Mouse (Mus musculus): Measurements from ENCODE around the gene Ppox. TPM values are rescaled to one million over a fixed set of nuclear protein-coding genes. Genes with fewer than 3 reads are reported as not detected.

The Ppox gene
- polyA plus RNA-seq, 1 experiment from 2014 or later: 51.8 TPM

- Histone ChIP-seq H3K4me3 (replicated peaks) (peak overlapping the region; percentile 17; the same call in 1 of the 2 replicates), H3K4me2 (no peak overlapping the region), H3K9me3 (no peaks in the 10 kb centered on the region), H3K27ac (no peak overlapping the region), H3K9ac (no peak overlapping the region), H3K36me3 (peaks cover 39% of the 10 kb centered on the region), H3K4me1 (no peaks in the 10 kb centered on the region), H3K27me3 (replicated peaks) (no peaks in the 10 kb centered on the region)
- 75% methylated on average over 12 of the region's 12 CpGs for WGBS
- no peak; the same call in 1 of the 2 replicates for ATAC-seq (ENCODE audit: insufficient read depth, low FRiP score, low read depth)
These were observed 47.9 kb downstream of the Ppox start for GRCm38 (mm10) chr1:171232800-171233730.

- H3K4me3 ChIP-seq (replicated peaks): no peak overlapping the region
- 82% methylated on average over 5 of the region's 5 CpGs for whole genome bisulfite sequencing
- H3K27ac ChIP-seq: no peak overlapping the region
These were observed 48.6 kb downstream of the Ppox start for GRCm38 (mm10) chr1:171232348-171232747.

GRCm38 (mm10) chr1:171231844-171232243 is 49.1 kb downstream of the Ppox start:
- Histone ChIP-seq H3K27me3 (replicated peaks) (no peaks in the 10 kb centered on the region), H3K9ac (no peak overlapping the region), H3K9me3 (no peaks in the 10 kb centered on the region), H3K27ac (no peak overlapping the region), H3K36me3 (peaks cover 27% of the 10 kb centered on the region), H3K4me1 (no peaks in the 10 kb centered on the region), H3K4me2 (no peak overlapping the region), H3K4me3 (replicated peaks) (no peak overlapping the region)
- WGBS: 68% methylated on average over 4 of the region's 4 CpGs
- ATAC-seq (ENCODE audit: insufficient read depth, low FRiP score, low read depth): no peak

More at GRCm38 (mm10) chr1:171232348-171232747, 48.6 kb downstream of the Ppox start:
- Histone ChIP-seq H3K27me3 (replicated peaks) (no peaks in the 10 kb centered on the region), H3K4me2 (no peak overlapping the region), H3K36me3 (peaks cover 32% of the 10 kb centered on the region), H3K9ac (no peak overlapping the region), H3K9me3 (no peaks in the 10 kb centered on the region), H3K4me1 (no peaks in the 10 kb centered on the region)
- ATAC-seq (ENCODE audit: insufficient read depth, low FRiP score, low read depth): no peak

GRCm38 (mm10) chr1:171230215-171230614 is 50.8 kb downstream of the Ppox start:
- H3K4me3 ChIP-seq (replicated peaks): no peak overlapping the region
- H3K4me2 ChIP-seq: no peak overlapping the region
- H3K9ac ChIP-seq: no peak overlapping the region
- no peak overlapping the region for H3K27ac ChIP-seq
- peaks cover 14% of the 10 kb centered on the region for H3K36me3 ChIP-seq
- H3K9me3 ChIP-seq: no peaks in the 10 kb centered on the region
- ATAC-seq (ENCODE audit: insufficient read depth, low FRiP score, low read depth): no peak
- H3K4me1 ChIP-seq: no peaks in the 10 kb centered on the region
- H3K27me3 ChIP-seq (replicated peaks): no peaks in the 10 kb centered on the region
- 67% methylated on average over 3 of the region's 3 CpGs for WGBS

- 61% methylated on average over 6 of the region's 6 CpGs for WGBS
These were observed 51.2 kb downstream of the Ppox start for GRCm38 (mm10) chr1:171229750-171230149.

GRCm38 (mm10) chr1:171227879-171228278 is 53.1 kb downstream of the Ppox start:
- Histone ChIP-seq H3K4me1 (no peaks in the 10 kb centered on the region), H3K27me3 (replicated peaks) (no peaks in the 10 kb centered on the region), H3K9ac (no peak overlapping the region), H3K9me3 (no peaks in the 10 kb centered on the region), H3K4me2 (no peak overlapping the region), H3K4me3 (replicated peaks) (no peak overlapping the region), H3K27ac (no peak overlapping the region), H3K36me3 (no peaks in the 10 kb centered on the region)
- no peak for ATAC-seq (ENCODE audit: insufficient read depth, low FRiP score, low read depth)
- WGBS: 84% methylated on average over 1 of the region's 1 CpGs

More at GRCm38 (mm10) chr1:171229750-171230149, 51.2 kb downstream of the Ppox start:
- no peak for ATAC-seq (ENCODE audit: insufficient read depth, low FRiP score, low read depth)
- no peak overlapping the region for H3K27ac ChIP-seq
- H3K4me2 ChIP-seq: no peak overlapping the region
- no peaks in the 10 kb centered on the region for H3K27me3 ChIP-seq (replicated peaks)
- no peaks in the 10 kb centered on the region for H3K9me3 ChIP-seq
- H3K9ac ChIP-seq: no peak overlapping the region
- H3K36me3 ChIP-seq: peaks cover 9% of the 10 kb centered on the region
- no peaks in the 10 kb centered on the region for H3K4me1 ChIP-seq
- H3K4me3 ChIP-seq (replicated peaks): no peak overlapping the region

- Histone ChIP-seq H3K36me3 (no peaks in the 10 kb centered on the region), H3K4me3 (replicated peaks) (no peak overlapping the region), H3K27me3 (replicated peaks) (no peaks in the 10 kb centered on the region), H3K27ac (no peak overlapping the region), H3K4me1 (peaks cover under 1% of the 10 kb centered on the region), H3K9me3 (no peaks in the 10 kb centered on the region), H3K4me2 (no peak overlapping the region), H3K9ac (no peak overlapping the region)
- 53% methylated on average over 4 of the region's 4 CpGs for WGBS
- no peak for ATAC-seq (ENCODE audit: insufficient read depth, low FRiP score, low read depth)
These were observed 54.2 kb downstream of the Ppox start for GRCm38 (mm10) chr1:171226780-171227179.

Other genes with a start within 250 kb of the Ppox start
- gene Fcgr3, start 216.3 kb downstream of the Ppox start, polyA plus RNA-seq (2015; fragmentation: Nextera tagmentation; extraction: Ambion mirVana): 18.7 and 18.8 TPM in 2 replicates
- gene Cfap126, start 167.3 kb downstream of the Ppox start, polyA plus RNA-seq (2015; fragmentation: Nextera tagmentation; extraction: Ambion mirVana): 1.6 and 2.9 TPM in 2 replicates
- gene Sdhc, start 130.6 kb downstream of the Ppox start, polyA plus RNA-seq (2015; fragmentation: Nextera tagmentation; extraction: Ambion mirVana): 258 and 282 TPM in 2 replicates
- gene Mpz, start 130.5 kb downstream of the Ppox start, polyA plus RNA-seq (2015; fragmentation: Nextera tagmentation; extraction: Ambion mirVana): 1.8 and 2.2 TPM in 2 replicates
- gene Pcp4l1, start 84.9 kb downstream of the Ppox start, polyA plus RNA-seq (2015; fragmentation: Nextera tagmentation; extraction: Ambion mirVana): 29.8 and 32.8 TPM in 2 replicates
- gene Nr1i3, start 67.2 kb downstream of the Ppox start, polyA plus RNA-seq (2015; fragmentation: Nextera tagmentation; extraction: Ambion mirVana): 1.6 and 2.0 TPM in 2 replicates
- gene Tomm40l, start 58.7 kb downstream of the Ppox start, polyA plus RNA-seq (2015; fragmentation: Nextera tagmentation; extraction: Ambion mirVana): 22.4 and 29.0 TPM in 2 replicates
- 158 and 523 TPM in 2 replicates for gene Apoa2, start 56.1 kb downstream of the Ppox start, polyA plus RNA-seq (2015; fragmentation: Nextera tagmentation; extraction: Ambion mirVana)
- 72.6 and 82.0 TPM in 2 replicates for gene Fcer1g, start 46.8 kb downstream of the Ppox start, polyA plus RNA-seq (2015; fragmentation: Nextera tagmentation; extraction: Ambion mirVana)
- 8.5 and 8.8 TPM in 2 replicates for gene Adamts4, start 30.8 kb downstream of the Ppox start, polyA plus RNA-seq (2015; fragmentation: Nextera tagmentation; extraction: Ambion mirVana)
- 238 and 270 TPM in 2 replicates for gene Ndufs2, start 29.8 kb downstream of the Ppox start, polyA plus RNA-seq (2015; fragmentation: Nextera tagmentation; extraction: Ambion mirVana)
- gene B4galt3, start 10.9 kb downstream of the Ppox start, polyA plus RNA-seq (2015; fragmentation: Nextera tagmentation; extraction: Ambion mirVana): 66.4 and 67.4 TPM in 2 replicates
- gene Usp21, start 6.8 kb upstream of the Ppox start, polyA plus RNA-seq (2015; fragmentation: Nextera tagmentation; extraction: Ambion mirVana): 67.8 and 69.8 TPM in 2 replicates
- 94.9 and 115 TPM in 2 replicates for gene Ufc1, start 13.8 kb upstream of the Ppox start, polyA plus RNA-seq (2015; fragmentation: Nextera tagmentation; extraction: Ambion mirVana)
- gene Dedd, start 48.0 kb upstream of the Ppox start, polyA plus RNA-seq (2015; fragmentation: Nextera tagmentation; extraction: Ambion mirVana): 43.1 and 44.7 TPM in 2 replicates
- 42.0 and 46.4 TPM in 2 replicates for gene Nit1, start 64.5 kb upstream of the Ppox start, polyA plus RNA-seq (2015; fragmentation: Nextera tagmentation; extraction: Ambion mirVana)
- 97.2 and 99.5 TPM in 2 replicates for gene Pfdn2, start 64.5 kb upstream of the Ppox start, polyA plus RNA-seq (2015; fragmentation: Nextera tagmentation; extraction: Ambion mirVana)
- gene Klhdc9, start 79.6 kb upstream of the Ppox start, polyA plus RNA-seq (2015; fragmentation: Nextera tagmentation; extraction: Ambion mirVana): 1.0 and 1.8 TPM in 2 replicates
- gene Nectin4, start 88.9 kb upstream of the Ppox start, polyA plus RNA-seq (2015; fragmentation: Nextera tagmentation; extraction: Ambion mirVana): 19.3 and 26.5 TPM in 2 replicates
- 2.9 and 3.0 TPM in 2 replicates for gene Arhgap30, start 107.8 kb upstream of the Ppox start, polyA plus RNA-seq (2015; fragmentation: Nextera tagmentation; extraction: Ambion mirVana)
- 63.3 and 66.5 TPM in 2 replicates for gene Usf1, start 130.1 kb upstream of the Ppox start, polyA plus RNA-seq (2015; fragmentation: Nextera tagmentation; extraction: Ambion mirVana)
- 5.3 and 5.9 TPM in 2 replicates for gene Tstd1, start 137.7 kb upstream of the Ppox start, polyA plus RNA-seq (2015; fragmentation: Nextera tagmentation; extraction: Ambion mirVana)
- gene F11r, start 156.3 kb upstream of the Ppox start, polyA plus RNA-seq (2015; fragmentation: Nextera tagmentation; extraction: Ambion mirVana): 108 and 121 TPM in 2 replicates
- 14.4 and 15.0 TPM in 2 replicates for gene Alyref2, start 222.3 kb upstream of the Ppox start, polyA plus RNA-seq (2015; fragmentation: Nextera tagmentation; extraction: Ambion mirVana)